Mouse (Mus musculus) hindbrain, embryonic 15.5 days (tissue): ENCODE measurements around the gene Pigo. TPM values are rescaled to one million over a fixed set of nuclear protein-coding genes. Genes with fewer than 3 reads are reported as not detected.

Source experiments
- ATAC-seq: fragments of 200-750 bp; cut with Nextera tagmentation; 2 replicates; pipeline ENCODE4 v1.8.0; 2017; ENCODE audit warnings: low read depth, moderate number of reproducible peaks, moderate TSS enrichment; ENCODE audit not compliant: low FRiP score
- H3K27ac ChIP-seq: fragments of 300-500 bp; sonication (generic); replicated peaks from 2 replicates; pipeline ENCODE4 v1.5.1; 2015; ENCODE audit warnings: mild to moderate bottlenecking, inconsistent platforms
- H3K27me3 ChIP-seq: fragments of 300-500 bp; sonication (generic); 2 replicates; pipeline ENCODE4 v1.6.1; 2015; ENCODE audit warnings: control low read depth, inconsistent platforms
- H3K36me3 ChIP-seq: fragments of 300-500 bp; sonication (generic); 2 replicates; pipeline ENCODE4 v1.6.1; 2015; ENCODE audit warnings: control low read depth, inconsistent platforms
- H3K4me1 ChIP-seq: fragments of 300-500 bp; sonication (generic); replicated peaks from 2 replicates; pipeline ENCODE4 v1.6.1; 2015; ENCODE audit warnings: control low read depth, inconsistent platforms
- H3K4me2 ChIP-seq: fragments of 300-500 bp; sonication (generic); 2 replicates; pipeline ENCODE4 v1.6.1; 2015; ENCODE audit warnings: moderate library complexity, mild to moderate bottlenecking, inconsistent platforms
- H3K4me3 ChIP-seq: fragments of 300-500 bp; sonication (generic); 2 replicates; pipeline ENCODE4 v1.5.1; 2015; ENCODE audit warnings: mild to moderate bottlenecking, inconsistent platforms
- H3K9ac ChIP-seq: fragments of 300-500 bp; sonication (generic); 2 replicates; pipeline ENCODE4 v1.6.1; 2015; ENCODE audit warnings: inconsistent platforms
- H3K9me3 ChIP-seq: fragments of 300-500 bp; sonication (generic); 2 replicates; pipeline ENCODE4 v1.6.1; 2016; ENCODE audit warnings: control low read depth, inconsistent platforms
- WGBS: fragments of 180-500 bp; shearing (Covaris S2); methylation state at CpG from one replicate; pipeline ENCODE4 v1.1.7; 2015; 5-methylcytosine and 5-hydroxymethylcytosine counted together
- polyA plus RNA-seq: library from polyadenylated mRNA; unstranded; fragments of >200 nt; fragmentation: Nextera tagmentation; extraction: Ambion mirVana; gene quantifications from 2 replicates; pipeline ENCODE4 v1.2.1, GENCODE M21; 2015

Pigo gene
- polyA plus RNA-seq, 1 experiment from 2014 or later: 28.9 TPM

DNA sequence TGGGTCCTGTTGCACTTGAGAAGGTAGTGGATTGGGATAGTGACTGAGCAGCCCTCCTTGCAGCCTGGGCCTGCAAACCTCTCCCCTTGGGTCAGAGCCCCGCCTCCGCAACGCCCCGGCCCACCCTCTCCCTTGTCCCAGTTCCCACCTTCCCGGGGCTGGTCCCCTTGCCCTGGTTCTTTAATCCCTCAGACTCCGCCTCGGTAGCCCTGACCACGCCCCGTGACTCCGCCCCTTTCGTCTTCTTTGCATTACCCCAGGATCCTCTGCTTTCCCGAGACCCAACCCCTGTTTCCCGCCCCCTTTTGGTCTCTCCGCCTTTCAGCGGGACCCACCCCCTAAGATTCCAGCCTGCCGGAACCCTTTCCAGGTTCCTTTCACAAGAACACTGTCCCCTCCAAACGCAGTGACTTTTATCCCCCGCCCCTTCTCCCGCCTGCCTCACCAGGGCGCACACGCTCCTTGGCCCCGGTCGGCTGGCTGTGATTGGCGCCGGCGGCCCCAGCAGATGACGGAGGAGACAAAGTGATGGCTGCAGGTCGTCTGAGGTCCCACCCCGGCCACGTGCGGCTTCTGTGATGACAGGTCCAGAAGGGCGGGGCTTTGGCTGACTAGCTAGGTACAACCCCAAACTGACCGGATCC lies 20.2 kb upstream of the Pigo start, which contains the start of gene Fam214b:
Gene Fam214b, minus strand, starts transcription at position 562 of the 644 bp plus-strand sequence.
- peak within 1 kb of the TSS; percentile 73 for H3K4me3 ChIP-seq
- no peaks in the 10 kb centered on the region for H3K9me3 ChIP-seq
- peak within 1 kb of the TSS; percentile 83 for H3K27ac ChIP-seq
- WGBS: 0% methylated on average over 33 of the region's 33 CpGs
- H3K4me1 ChIP-seq: peaks cover 32% of the 10 kb centered on the region
- H3K9ac ChIP-seq: peak within 1 kb of the TSS; percentile 66
- no peaks in the 10 kb centered on the region for H3K27me3 ChIP-seq
- peak; percentile 92 for ATAC-seq
- H3K4me2 ChIP-seq: peak within 1 kb of the TSS; percentile 93
- no peaks in the 10 kb centered on the region for H3K36me3 ChIP-seq

DNA sequence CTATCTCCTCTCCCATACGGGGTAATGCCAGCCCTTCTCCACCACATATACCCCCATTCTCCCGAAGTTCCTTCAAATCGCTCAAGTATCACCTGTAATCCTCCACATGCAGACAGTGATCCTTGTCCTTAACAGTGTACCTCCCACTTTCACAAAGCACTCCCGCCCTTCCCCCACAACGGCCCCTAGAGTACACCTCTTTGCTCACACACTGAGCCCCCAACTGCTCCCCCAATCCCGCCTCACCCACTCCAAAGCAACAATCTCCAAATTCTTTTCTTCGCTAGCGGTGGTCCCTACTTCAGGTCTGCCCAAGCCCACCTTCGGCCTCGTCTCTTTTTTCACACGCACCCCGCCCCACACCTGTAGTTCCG lies 19.7 kb upstream of the Pigo start:
- no peaks in the 10 kb centered on the region for H3K27me3 ChIP-seq
- WGBS: 3% methylated on average over 13 of the region's 13 CpGs

DNA sequence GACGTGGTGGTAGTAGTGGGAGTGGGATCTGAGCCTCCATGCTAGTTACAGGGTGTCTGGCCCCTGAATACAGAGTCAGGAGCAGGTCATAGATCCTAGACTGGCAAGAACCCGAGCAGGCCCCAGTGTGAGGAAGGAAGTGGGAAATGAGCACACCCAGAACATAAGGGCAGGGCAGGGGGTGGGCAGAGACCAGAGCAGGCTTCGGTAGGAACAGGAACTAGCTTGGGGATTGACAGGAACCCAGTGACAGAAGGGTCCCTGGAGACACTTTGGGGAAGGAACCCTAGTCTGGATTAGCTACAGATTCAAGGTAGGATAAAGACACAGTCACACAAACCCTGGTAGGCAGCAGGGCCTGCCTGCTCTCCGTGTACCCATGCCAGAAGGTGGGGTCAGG lies 19.1 kb upstream of the Pigo start:
- H3K4me2 ChIP-seq: peak overlapping the region; percentile 93

More for the DNA sequence above, 19.7 kb upstream of the Pigo start:
- Histone ChIP-seq H3K27ac (peak overlapping the region; percentile 83), H3K36me3 (no peaks in the 10 kb centered on the region), H3K9ac (peak overlapping the region; percentile 66), H3K4me3 (peak overlapping the region; percentile 73), H3K4me2 (peak overlapping the region; percentile 93), H3K9me3 (no peaks in the 10 kb centered on the region), H3K4me1 (peaks cover 36% of the 10 kb centered on the region)
- peak; percentile 4 for ATAC-seq

DNA sequence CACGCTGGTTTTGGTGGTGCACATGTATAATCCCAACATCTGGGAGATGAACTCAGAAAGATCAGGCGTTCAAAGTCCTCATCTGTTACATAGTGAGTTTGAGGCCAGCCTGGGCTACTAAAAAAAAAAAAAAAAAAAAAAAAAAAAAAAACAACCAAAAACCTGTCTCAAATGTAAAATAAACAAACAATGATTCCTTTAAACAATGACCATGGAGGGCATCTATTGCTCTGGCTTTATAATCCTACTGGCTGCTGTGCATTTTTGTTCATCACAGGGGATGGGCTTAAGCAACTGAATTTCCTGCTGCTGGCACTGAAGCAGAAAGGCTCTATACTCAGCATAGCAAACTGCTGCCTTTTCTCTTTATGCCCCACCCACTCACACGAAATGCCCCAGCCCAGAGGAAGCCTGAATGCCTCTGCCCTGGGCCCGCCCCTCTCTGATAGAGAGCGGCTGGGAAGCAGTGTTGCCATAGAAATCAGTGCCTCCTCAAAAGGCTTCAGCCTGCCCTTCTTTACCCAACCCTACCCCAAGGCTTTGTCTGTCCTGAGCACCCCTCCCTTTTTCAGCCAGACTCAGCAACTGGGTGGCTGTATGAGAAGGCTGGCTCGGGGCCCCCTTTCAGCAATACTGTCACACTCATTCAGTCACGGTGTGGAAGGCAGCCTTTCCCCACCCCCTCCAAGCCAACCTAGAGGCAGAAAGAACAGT lies 18.2 kb upstream of the Pigo start:
- peak; percentile 59 for ATAC-seq
- Histone ChIP-seq H3K4me1 (peaks cover 46% of the 10 kb centered on the region), H3K27me3 (no peaks in the 10 kb centered on the region), H3K9me3 (no peaks in the 10 kb centered on the region), H3K4me3 (peak overlapping the region; percentile 73), H3K36me3 (no peaks in the 10 kb centered on the region), H3K9ac (0 out of 2 replicates have a peak overlapping the region, but pooled peaks have one; percentile 12), H3K4me2 (peak overlapping the region; percentile 93), H3K27ac (peak overlapping the region; percentile 83)
- 7% methylated on average over 7 of the region's 7 CpGs for WGBS

More for the DNA sequence above, 19.1 kb upstream of the Pigo start:
- H3K9ac ChIP-seq: peak overlapping the region; percentile 66; the same call in 1 of the 2 replicates
- WGBS: 0% methylated on average over 4 of the region's 4 CpGs
- ATAC-seq: no peak
- H3K4me3 ChIP-seq: peak overlapping the region; percentile 73
- H3K27me3 ChIP-seq: no peaks in the 10 kb centered on the region
- H3K36me3 ChIP-seq: no peaks in the 10 kb centered on the region
- no peaks in the 10 kb centered on the region for H3K9me3 ChIP-seq
- H3K4me1 ChIP-seq: peaks cover 37% of the 10 kb centered on the region
- H3K27ac ChIP-seq: peak overlapping the region; percentile 83

DNA sequence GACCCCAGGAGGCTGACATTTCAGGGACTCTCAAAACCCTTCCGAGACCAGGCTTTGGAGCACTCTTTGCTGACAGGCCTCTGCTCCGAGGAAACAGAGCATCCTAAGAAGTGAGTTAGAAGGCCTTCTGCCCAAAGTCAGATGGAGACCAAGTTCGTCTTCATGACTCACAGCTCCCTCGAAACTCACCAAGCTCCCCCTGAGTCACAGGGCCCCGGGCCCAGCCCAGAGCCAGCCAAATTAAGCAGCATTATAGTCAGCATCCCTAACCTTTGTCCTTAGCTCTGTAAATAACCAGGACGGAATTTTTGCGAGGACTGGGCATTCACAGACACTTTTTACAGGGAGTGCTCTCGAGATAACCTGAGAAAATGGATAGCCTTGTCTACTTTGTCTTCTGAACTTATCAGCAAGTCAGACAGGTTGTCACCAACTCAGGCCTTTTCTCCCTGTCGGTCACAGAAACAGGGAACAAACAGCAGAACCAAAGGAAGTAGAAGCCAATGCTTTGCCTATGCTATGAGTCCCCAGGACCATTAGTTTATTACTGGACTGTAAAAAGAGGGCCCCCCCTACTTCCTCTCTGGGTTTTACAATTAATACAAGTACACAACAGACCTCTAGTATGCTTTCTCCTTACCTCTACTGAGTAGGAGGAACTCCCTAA lies 15.4 kb upstream of the Pigo start:
- no peak for ATAC-seq
- Histone ChIP-seq H3K9ac (no peak overlapping the region), H3K9me3 (no peaks in the 10 kb centered on the region), H3K4me1 (peaks cover 57% of the 10 kb centered on the region), H3K4me2 (no peak overlapping the region), H3K36me3 (peaks cover 4% of the 10 kb centered on the region; the same call in 1 of the 2 replicates), H3K4me3 (no peak overlapping the region), H3K27me3 (no peaks in the 10 kb centered on the region), H3K27ac (0 out of 2 replicates have a peak overlapping the region, but pooled peaks have one; percentile 22)
- WGBS: 70% methylated on average over 9 of the region's 9 CpGs

DNA sequence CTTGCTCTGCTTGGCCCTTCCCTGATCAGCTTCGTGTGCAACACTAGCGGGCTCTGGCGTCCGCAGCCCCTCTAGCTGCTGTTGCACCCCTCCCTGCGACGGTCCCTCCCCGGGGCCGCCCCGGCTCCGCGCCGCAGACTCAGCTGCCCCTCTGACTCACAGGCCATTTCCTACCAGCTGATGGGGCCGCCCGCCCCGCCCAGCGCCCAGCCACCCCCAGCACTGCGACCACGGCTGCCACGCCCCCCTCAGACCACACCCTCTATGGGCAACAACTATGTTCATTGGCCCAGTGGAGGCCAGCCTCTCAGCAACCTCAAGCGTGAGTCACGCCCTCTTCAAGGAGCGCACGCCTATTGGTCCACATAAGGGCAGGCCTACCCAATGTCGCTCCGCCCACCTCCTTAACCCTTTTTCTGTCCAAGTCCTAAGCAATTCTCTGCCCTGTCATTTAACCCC lies 14.5 kb upstream of the Pigo start:
- Histone ChIP-seq H3K9ac (peak overlapping the region; percentile 82), H3K4me1 (peaks cover 54% of the 10 kb centered on the region), H3K27ac (peak overlapping the region; percentile 82), H3K9me3 (no peaks in the 10 kb centered on the region), H3K36me3 (peaks cover 12% of the 10 kb centered on the region), H3K4me3 (peak overlapping the region; percentile 94), H3K27me3 (no peaks in the 10 kb centered on the region), H3K4me2 (peak overlapping the region; percentile 82)
- 2% methylated on average over 23 of the region's 25 CpGs for WGBS
- ATAC-seq: peak; percentile 96

DNA sequence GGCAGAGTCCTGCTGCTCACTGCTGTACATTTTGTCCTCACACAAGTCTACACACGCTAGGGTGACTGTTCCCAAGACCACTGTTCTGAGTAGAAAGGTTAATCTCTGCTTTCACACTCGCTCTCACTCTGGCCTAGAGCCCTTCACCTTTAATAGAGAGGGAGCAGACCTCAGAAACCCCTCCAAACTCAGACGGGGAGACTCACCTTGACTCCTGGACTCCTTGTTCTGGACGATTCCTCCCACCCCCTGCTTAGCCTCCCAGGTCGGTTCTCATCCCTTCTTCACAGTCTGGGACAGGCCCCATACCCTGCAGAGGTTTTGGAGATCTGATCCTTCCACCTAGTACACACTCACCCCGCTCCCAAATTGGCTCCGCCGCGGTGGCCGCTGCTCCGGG lies 14.0 kb upstream of the Pigo start:
- ATAC-seq: no peak
- peak overlapping the region; percentile 94 for H3K4me3 ChIP-seq
- H3K9me3 ChIP-seq: no peaks in the 10 kb centered on the region
- peaks cover 17% of the 10 kb centered on the region for H3K36me3 ChIP-seq
- 3% methylated on average over 11 of the region's 11 CpGs for WGBS
- no peaks in the 10 kb centered on the region for H3K27me3 ChIP-seq
- peaks cover 49% of the 10 kb centered on the region for H3K4me1 ChIP-seq
- H3K27ac ChIP-seq: peak overlapping the region; percentile 82
- H3K9ac ChIP-seq: peak overlapping the region; percentile 82
- H3K4me2 ChIP-seq: peak overlapping the region; percentile 82

DNA sequence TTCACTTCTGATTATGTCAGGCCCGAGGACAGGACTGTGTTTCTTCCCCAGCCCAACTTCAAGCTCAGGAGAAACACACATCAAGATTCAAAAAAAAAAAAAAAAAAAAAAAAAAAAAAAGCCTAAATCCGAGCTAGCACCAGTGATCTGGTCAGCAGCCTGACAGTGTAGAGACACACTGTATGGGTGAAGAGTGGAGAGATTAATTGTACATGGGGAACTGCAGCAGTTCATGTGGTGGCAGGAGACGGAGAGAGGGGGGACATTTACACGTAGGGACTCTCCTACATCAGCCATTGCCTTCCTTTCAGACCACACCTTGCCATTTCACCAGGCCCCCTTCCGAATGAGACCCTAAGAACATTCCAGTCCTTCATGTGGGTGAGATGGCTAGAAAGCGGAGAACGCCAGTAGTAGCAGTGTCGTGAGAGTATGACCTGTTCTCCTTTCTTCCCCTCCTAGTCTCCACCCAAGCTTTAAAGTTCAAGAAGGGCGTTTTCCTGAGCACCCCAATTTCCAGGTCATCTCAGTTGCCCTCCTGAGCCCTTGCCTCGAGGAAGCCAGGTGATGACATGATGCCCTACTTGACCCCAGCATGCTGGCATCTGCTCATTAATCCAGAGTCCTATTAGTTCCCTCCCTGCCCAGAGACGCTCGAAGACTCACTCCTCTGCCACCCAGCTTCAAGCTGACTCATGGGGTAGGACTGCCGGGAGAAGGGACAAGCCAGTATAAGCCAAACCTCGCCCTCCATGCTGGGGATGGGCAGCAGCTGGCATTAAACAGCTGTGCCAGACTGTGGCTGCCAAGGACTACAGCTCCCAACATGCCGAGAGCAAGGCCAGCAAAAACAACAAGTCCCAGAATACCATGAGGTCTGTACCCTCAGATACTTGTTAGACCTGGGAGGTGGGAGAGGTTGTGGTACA lies 13.2 kb upstream of the Pigo start:
- 55% methylated on average over 15 of the region's 15 CpGs for WGBS
- Histone ChIP-seq H3K36me3 (peaks cover 25% of the 10 kb centered on the region), H3K4me1 (peaks cover 41% of the 10 kb centered on the region), H3K27me3 (no peaks in the 10 kb centered on the region), H3K27ac (peak overlapping the region; percentile 82; the same call in 1 of the 2 replicates), H3K4me3 (peak overlapping the region; percentile 94), H3K9ac (peak overlapping the region; percentile 82), H3K9me3 (no peaks in the 10 kb centered on the region), H3K4me2 (peak overlapping the region; percentile 82)
- ATAC-seq: no peak

DNA sequence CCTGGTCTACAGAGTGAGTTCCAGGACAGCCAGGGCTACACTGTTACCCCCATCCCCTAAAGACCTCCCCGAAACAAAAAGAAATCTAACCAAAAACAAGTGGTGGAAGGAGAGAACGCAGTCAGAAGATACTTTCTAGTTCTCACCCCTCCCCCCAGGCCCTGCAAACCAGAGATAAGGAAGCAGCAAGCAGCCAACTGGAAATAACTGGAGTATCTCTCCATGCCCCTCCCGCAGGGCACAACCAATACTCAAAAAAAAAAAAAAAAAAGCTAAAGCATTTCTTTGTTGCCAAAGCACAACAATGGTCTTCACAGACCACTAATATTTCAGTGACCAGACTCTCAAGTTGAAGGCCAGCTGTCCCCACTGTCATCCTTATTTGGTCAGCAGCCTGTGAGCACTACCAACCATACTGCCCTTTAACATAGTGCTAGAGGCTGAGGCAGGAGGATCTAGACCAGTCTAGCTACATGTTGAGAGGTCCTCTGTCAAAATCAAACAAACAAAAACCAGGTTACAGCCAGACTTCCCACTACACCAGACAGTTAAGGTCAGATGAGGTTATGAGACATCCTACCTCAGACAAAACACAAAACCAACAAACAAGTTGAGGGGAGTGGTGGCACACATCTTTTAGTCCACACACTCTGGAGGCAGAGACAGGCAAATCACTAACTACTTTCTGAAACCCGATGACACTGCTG lies 12.4 kb upstream of the Pigo start:
- Histone ChIP-seq H3K9ac (no peak overlapping the region), H3K9me3 (no peaks in the 10 kb centered on the region), H3K4me3 (no peak overlapping the region), H3K27me3 (no peaks in the 10 kb centered on the region), H3K4me2 (peak overlapping the region; percentile 82), H3K4me1 (peaks cover 33% of the 10 kb centered on the region), H3K36me3 (peaks cover 33% of the 10 kb centered on the region), H3K27ac (no peak overlapping the region)
- WGBS: 70% methylated on average over 4 of the region's 4 CpGs
- ATAC-seq: no peak

DNA sequence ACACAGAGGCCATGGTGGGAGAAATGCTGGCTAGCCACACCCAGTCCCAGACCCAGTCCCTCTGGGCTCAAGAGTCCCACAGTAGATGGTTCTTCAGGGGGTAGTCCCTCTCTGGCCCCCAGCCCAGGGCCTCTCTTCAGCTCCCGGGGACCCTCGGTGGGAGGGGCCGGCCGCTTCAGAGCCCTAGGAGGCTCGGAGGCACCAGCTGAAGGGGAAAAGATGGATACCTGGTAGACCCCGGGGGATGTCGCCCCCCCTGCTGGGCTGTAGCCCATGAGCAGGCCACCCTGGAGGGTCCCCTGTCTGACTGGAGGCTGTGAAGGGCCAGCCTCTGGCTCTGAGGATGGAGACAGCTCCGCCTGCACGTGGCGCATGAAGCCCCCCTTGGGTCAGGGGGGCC lies 10.7 kb upstream of the Pigo start:
- Histone ChIP-seq H3K9ac (no peak overlapping the region), H3K4me2 (no peak overlapping the region)

DNA sequence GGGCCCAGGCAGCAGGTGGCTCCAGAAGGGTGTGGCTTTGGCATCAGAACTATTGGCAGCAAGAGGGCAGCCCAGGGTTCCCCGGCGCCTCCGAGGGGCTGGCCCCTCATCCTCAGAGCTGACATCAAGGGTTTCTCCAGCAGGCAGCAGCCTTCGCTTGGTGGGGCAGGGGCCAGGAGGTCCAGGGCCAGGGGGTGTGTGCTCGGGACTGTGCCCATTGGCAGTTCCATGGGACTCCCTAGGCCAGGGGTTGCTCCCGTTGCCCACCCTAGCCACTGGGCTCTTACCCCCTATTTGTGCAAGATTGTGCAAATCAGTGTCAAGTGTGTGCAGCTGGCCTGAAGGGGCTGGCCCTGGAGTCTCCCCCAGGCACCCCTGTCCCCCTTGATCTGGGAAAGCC lies 10.2 kb upstream of the Pigo start:
- whole genome bisulfite sequencing: 92% methylated on average over 6 of the region's 6 CpGs
- Histone ChIP-seq H3K4me2 (no peak overlapping the region), H3K4me3 (no peak overlapping the region), H3K9ac (no peak overlapping the region), H3K27me3 (no peaks in the 10 kb centered on the region), H3K27ac (no peak overlapping the region), H3K4me1 (peaks cover 43% of the 10 kb centered on the region), H3K36me3 (peaks cover 33% of the 10 kb centered on the region), H3K9me3 (no peaks in the 10 kb centered on the region)
- ATAC-seq: no peak

More for the DNA sequence above, 10.7 kb upstream of the Pigo start:
- H3K36me3 ChIP-seq: peaks cover 33% of the 10 kb centered on the region
- H3K4me3 ChIP-seq: no peak overlapping the region
- H3K9me3 ChIP-seq: no peaks in the 10 kb centered on the region
- WGBS: 87% methylated on average over 10 of the region's 10 CpGs
- peaks cover 44% of the 10 kb centered on the region for H3K4me1 ChIP-seq
- no peak for ATAC-seq
- H3K27me3 ChIP-seq: no peaks in the 10 kb centered on the region
- no peak overlapping the region for H3K27ac ChIP-seq
